Mouse (Mus musculus): ENCODE data around the gene Pfdn2.

DNA sequence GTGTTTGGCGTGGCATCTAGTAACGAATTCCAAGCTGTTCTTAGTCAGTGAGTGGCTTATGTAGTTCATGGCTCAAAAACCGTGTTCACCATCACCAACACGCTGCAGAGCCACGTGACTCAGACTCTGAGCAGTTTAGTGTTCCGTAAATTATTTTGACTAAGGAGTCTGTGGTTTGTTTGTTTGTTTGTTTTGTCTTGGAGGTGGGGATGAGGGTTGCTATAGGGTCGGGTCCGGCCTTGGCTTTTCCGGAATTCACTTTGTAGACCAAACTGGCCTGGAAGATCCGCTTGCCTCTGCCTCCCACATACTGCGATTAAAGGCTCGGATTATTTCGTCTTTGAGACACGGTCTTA lies 603 bp downstream of the Pfdn2 start:
- no peak for TF ChIP-seq CTCF (IDR thresholded peaks at IDR 0.05; ENCODE audit: low read depth, low read length)
- no peak for TF ChIP-seq EP300 (IDR thresholded peaks at IDR 0.05; ENCODE audit: insufficient read depth, low read depth, low read length)
- TF ChIP-seq POLR2A (IDR thresholded peaks at IDR 0.05; ENCODE audit: insufficient read depth, low read length), result no peak
